Mouse (Mus musculus): ENCODE measurements around the gene Rbm12b1. TPM values are rescaled to one million over a fixed set of nuclear protein-coding genes. Genes with fewer than 3 reads are reported as not detected.
"Not testable (repeated sequence)": the region's sequence is repeated elsewhere in the genome, so short reads cannot be mapped to it uniquely, and the experiment has no call there.

Gene Rbm12b1
- 10.1 and 11.9 TPM in 2 replicates for total RNA-seq (2012; rRNA removed)
- 13.6 and 14.4 TPM in 2 replicates for total RNA-seq (2014; rRNA removed)
- polyA plus RNA-seq (2012; ENCODE audit: insufficient read length, low read depth): 8.2 and 10.0 TPM in 2 replicates

DNA sequence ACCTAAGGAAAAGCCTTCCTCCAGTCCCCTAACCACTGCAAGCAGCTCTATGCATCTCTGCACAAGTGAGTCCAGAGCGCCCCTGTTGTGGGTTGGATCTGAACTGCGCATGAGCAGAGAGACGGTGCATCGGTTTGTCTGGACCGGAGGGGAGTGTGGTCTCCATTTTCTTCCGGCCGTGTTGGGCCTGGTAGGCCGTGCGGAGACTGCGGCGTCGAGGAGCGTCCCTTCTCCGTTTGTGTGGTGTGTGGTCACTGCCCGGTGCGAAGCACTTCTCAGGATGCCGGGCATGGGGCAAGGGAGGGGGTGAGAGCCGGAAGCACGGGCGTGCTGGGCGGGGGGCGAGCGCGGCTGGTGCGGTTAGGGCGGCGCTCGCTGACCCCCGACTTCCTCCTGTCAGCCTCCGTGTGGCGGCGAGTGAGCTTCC, at the start of gene Rbm12b1:
Gene Rbm12b1 (plus strand): TSS at position 124 of the 427 bp plus-strand sequence.
- DNase-seq (ENCODE audit: extremely low read depth): peak; percentile 88
- in situ Hi-C loops (cut with MboI; ENCODE audit: low pct_ligation_motif_present, low pct_unique_long_range_greater_than_20kb, low sequenced_read_pairs); H3K36me3 ChIP-seq (replicated peaks in 1 of 2; ENCODE audit: control insufficient read depth in 1 of 2, insufficient read depth in 1 of 2, low read length in 1 of 2); H3K4me1 ChIP-seq (ENCODE audit: control insufficient read depth in 1 of 2, insufficient read depth in 2 of 2); dilution Hi-C loops (cut with MboI; ENCODE audit: extremely low pct_ligation_motif_present, extremely low pct_unique_long_range_greater_than_20kb, low sequenced_read_pairs); H3K27me3 ChIP-seq (replicated peaks); H3K9me3 ChIP-seq (replicated peaks; ENCODE audit: low read length); H3K79me2 ChIP-seq (replicated peaks; ENCODE audit: control insufficient read depth, extremely low read depth, insufficient read depth, poor library complexity, severe bottlenecking): not testable (repeated sequence)
- TF ChIP-seq TCF12 (IDR thresholded peaks at IDR 0.05; ENCODE audit: low read depth, low read length) (peak; percentile 79), MAX (IDR thresholded peaks at IDR 0.05; ENCODE audit: low read length) (peak; percentile 39; the same call in 1 of the 2 replicates), NRF1 (IDR thresholded peaks at IDR 0.05; ENCODE audit: low read depth, low read length) (peak; percentile 84), HCFC1 (IDR thresholded peaks at IDR 0.05; ENCODE audit: low read depth, low read length) (peak; percentile 70), POLR2AphosphoS2 (IDR thresholded peaks at IDR 0.05; ENCODE audit: low read depth, low read length) (0 out of 2 replicates have a peak, but pooled peaks have one; percentile 41), UBTF (IDR thresholded peaks at IDR 0.05; ENCODE audit: low read depth, low read length) (peak; percentile 75; the same call in 1 of the 2 replicates), NELFE (IDR thresholded peaks at IDR 0.05; ENCODE audit: low read depth, low read length) (peak; percentile 72), TBP (conservative IDR thresholded peaks at IDR 0.05; ENCODE audit: low read depth, low read length) (peak; percentile 67), IRF4 (IDR thresholded peaks at IDR 0.05; ENCODE audit: low read depth, low read length) (0 out of 2 replicates have a peak, but pooled peaks have one; percentile 4), KAT2A (IDR thresholded peaks at IDR 0.05; ENCODE audit: insufficient replicate concordance, low read length) (0 out of 2 replicates have a peak, but pooled peaks have one; percentile 41), ZMIZ1 (IDR thresholded peaks at IDR 0.05; ENCODE audit: low read depth, low read length) (peak; percentile 44; the same call in 1 of the 2 replicates), POLR2A (IDR thresholded peaks at IDR 0.05; ENCODE audit: low read depth, low read length) (peak; percentile 63), ELF1 (IDR thresholded peaks at IDR 0.05; ENCODE audit: low read depth, low read length) (0 out of 2 replicates have a peak, but pooled peaks have one; percentile 27)
- Histone ChIP-seq H3K9ac (ENCODE audit: insufficient read depth, low read depth) (peak within 1 kb of the TSS; percentile 63; the same call in 1 of the 2 replicates), H3K4me2 (ENCODE audit: insufficient read depth, low read depth, poor library complexity, severe bottlenecking) (peak within 1 kb of the TSS; percentile 75; the same call in 1 of the 2 replicates), H3K27ac (ENCODE audit: insufficient read depth, low read depth) (peak within 1 kb of the TSS; percentile 66), H3K4me3 (replicated peaks in 1 of 3; ENCODE audit: low read depth in 2 of 3, low read length in 2 of 3, poor library complexity in 1 of 3) (peak within 1 kb of the TSS; percentile 23 to 64 (median 45))

- in situ Hi-C loops (cut with MboI; ENCODE audit: low pct_ligation_motif_present, low pct_unique_long_range_greater_than_20kb, low sequenced_read_pairs); H3K79me2 ChIP-seq (replicated peaks; ENCODE audit: control insufficient read depth, extremely low read depth, insufficient read depth, poor library complexity, severe bottlenecking); H3K27me3 ChIP-seq (replicated peaks); dilution Hi-C loops (cut with MboI; ENCODE audit: extremely low pct_ligation_motif_present, extremely low pct_unique_long_range_greater_than_20kb, low sequenced_read_pairs); H3K9me3 ChIP-seq (replicated peaks; ENCODE audit: low read length); H3K36me3 ChIP-seq (replicated peaks in 1 of 2; ENCODE audit: control insufficient read depth in 1 of 2, insufficient read depth in 1 of 2, low read length in 1 of 2); H3K4me1 ChIP-seq (ENCODE audit: control insufficient read depth in 1 of 2, insufficient read depth in 2 of 2): not testable (repeated sequence)
- peak overlapping the region; percentile 9; the same call in 1 of the 2 replicates for H3K27ac ChIP-seq (ENCODE audit: insufficient read depth, low read depth)
- peak overlapping the region; percentile 29; the same call in 1 of the 2 replicates for H3K4me2 ChIP-seq (ENCODE audit: insufficient read depth, low read depth, poor library complexity, severe bottlenecking)
- DNase-seq (ENCODE audit: extremely low read depth): peak; percentile 39
- peak overlapping the region; percentile 9; the same call in 1 of the 2 replicates for H3K9ac ChIP-seq (ENCODE audit: insufficient read depth, low read depth)
- H3K4me3 ChIP-seq (replicated peaks in 1 of 3; ENCODE audit: low read depth in 2 of 3, low read length in 2 of 3, poor library complexity in 1 of 3): peak overlapping the region in 2 of 3 experiments; percentile 23 to 58
- TF ChIP-seq TBP (conservative IDR thresholded peaks at IDR 0.05; ENCODE audit: low read depth, low read length): 0 out of 2 replicates have a peak, but pooled peaks have one; percentile 49
- TF ChIP-seq UBTF (IDR thresholded peaks at IDR 0.05; ENCODE audit: low read depth, low read length): 0 out of 2 replicates have a peak, but pooled peaks have one; percentile 72
- peak; percentile 39 for TF ChIP-seq POLR2A (IDR thresholded peaks at IDR 0.05; ENCODE audit: low read depth, low read length)
Measured at GRCm38 (mm10) chr4:12140592-12141062, 563 bp downstream of the Rbm12b1 start.

- H3K79me2 ChIP-seq (replicated peaks; ENCODE audit: control insufficient read depth, extremely low read depth, insufficient read depth, poor library complexity, severe bottlenecking); dilution Hi-C loops (cut with MboI; ENCODE audit: extremely low pct_ligation_motif_present, extremely low pct_unique_long_range_greater_than_20kb, low sequenced_read_pairs); DNase-seq (ENCODE audit: extremely low read depth); H3K27ac ChIP-seq (ENCODE audit: insufficient read depth, low read depth); H3K27me3 ChIP-seq (replicated peaks); H3K4me1 ChIP-seq (ENCODE audit: control insufficient read depth in 1 of 2, insufficient read depth in 2 of 2); H3K36me3 ChIP-seq (replicated peaks in 1 of 2; ENCODE audit: control insufficient read depth in 1 of 2, insufficient read depth in 1 of 2, low read length in 1 of 2); H3K9me3 ChIP-seq (replicated peaks; ENCODE audit: low read length); in situ Hi-C loops (cut with MboI; ENCODE audit: low pct_ligation_motif_present, low pct_unique_long_range_greater_than_20kb, low sequenced_read_pairs): not testable (repeated sequence)
- H3K4me3 ChIP-seq (replicated peaks in 1 of 3; ENCODE audit: low read depth in 2 of 3, low read length in 2 of 3, poor library complexity in 1 of 3): peak overlapping the region in 1 of 3 experiments; percentile 4
- peak overlapping the region; percentile 48; the same call in 1 of the 2 replicates for H3K9ac ChIP-seq (ENCODE audit: insufficient read depth, low read depth)
- H3K4me2 ChIP-seq (ENCODE audit: insufficient read depth, low read depth, poor library complexity, severe bottlenecking): peak overlapping the region; percentile 36; the same call in 1 of the 2 replicates
Measured at GRCm38 (mm10) chr4:12141516-12141915, 1.5 kb downstream of the Rbm12b1 start.

Measured in CH12.LX (cell line).